Mouse (Mus musculus) embryonic facial prominence, embryonic 15.5 days (tissue): Measurements from ENCODE around the gene Gm20517. TPM values are rescaled to one million over a fixed set of nuclear protein-coding genes. Genes with fewer than 3 reads are reported as not detected.

Experiments
- ATAC-seq: fragments of 200-750 bp; cut with Nextera tagmentation; 2 replicates; pipeline ENCODE4 v1.8.0; 2017; ENCODE audit warnings: low read depth, moderate TSS enrichment; ENCODE audit not compliant: insufficient number of reproducible peaks, low FRiP score, low TSS enrichment
- H3K27ac ChIP-seq: fragments of 300-500 bp; sonication (generic); replicated peaks from 2 replicates; pipeline ENCODE4 v1.5.1; 2015; ENCODE audit warnings: mild to moderate bottlenecking, inconsistent platforms
- H3K27me3 ChIP-seq: fragments of 300-500 bp; sonication (generic); 2 replicates; pipeline ENCODE4 v1.6.1; 2015; ENCODE audit warnings: inconsistent platforms
- H3K36me3 ChIP-seq: fragments of 300-500 bp; sonication (generic); 2 replicates; pipeline ENCODE4 v1.6.1; 2015; ENCODE audit warnings: mild to moderate bottlenecking, inconsistent platforms
- H3K4me1 ChIP-seq: fragments of 300-500 bp; sonication (generic); 2 replicates; pipeline ENCODE4 v1.6.1; 2015; ENCODE audit warnings: inconsistent platforms
- H3K4me2 ChIP-seq: fragments of 300-500 bp; sonication (generic); replicated peaks from 2 replicates; pipeline ENCODE4 v1.6.1; 2015; ENCODE audit warnings: mild to moderate bottlenecking, inconsistent platforms
- H3K4me3 ChIP-seq: fragments of 300-500 bp; sonication (generic); replicated peaks from 2 replicates; pipeline ENCODE4 v1.5.1; 2015; ENCODE audit warnings: mild to moderate bottlenecking, inconsistent platforms
- H3K9ac ChIP-seq: fragments of 300-500 bp; sonication (generic); 2 replicates; pipeline ENCODE4 v1.6.1; 2015; ENCODE audit warnings: inconsistent platforms
- H3K9me3 ChIP-seq: fragments of 300-500 bp; sonication (generic); replicated peaks from 2 replicates; pipeline ENCODE4 v1.6.1; 2016; ENCODE audit warnings: inconsistent platforms
- WGBS: fragments of 180-500 bp; shearing (Covaris S2); methylation state at CpG from one replicate; pipeline ENCODE4 v1.1.7; 2015; 5-methylcytosine and 5-hydroxymethylcytosine counted together
- polyA plus RNA-seq: library from polyadenylated mRNA; unstranded; fragments of >200 nt; fragmentation: Nextera tagmentation; extraction: Ambion mirVana; gene quantifications from 2 replicates; pipeline ENCODE4 v1.2.1, GENCODE M21; 2015

Gene Gm20517
- polyA plus RNA-seq, 1 experiment from 2014 or later, result 1.6 TPM

DNA sequence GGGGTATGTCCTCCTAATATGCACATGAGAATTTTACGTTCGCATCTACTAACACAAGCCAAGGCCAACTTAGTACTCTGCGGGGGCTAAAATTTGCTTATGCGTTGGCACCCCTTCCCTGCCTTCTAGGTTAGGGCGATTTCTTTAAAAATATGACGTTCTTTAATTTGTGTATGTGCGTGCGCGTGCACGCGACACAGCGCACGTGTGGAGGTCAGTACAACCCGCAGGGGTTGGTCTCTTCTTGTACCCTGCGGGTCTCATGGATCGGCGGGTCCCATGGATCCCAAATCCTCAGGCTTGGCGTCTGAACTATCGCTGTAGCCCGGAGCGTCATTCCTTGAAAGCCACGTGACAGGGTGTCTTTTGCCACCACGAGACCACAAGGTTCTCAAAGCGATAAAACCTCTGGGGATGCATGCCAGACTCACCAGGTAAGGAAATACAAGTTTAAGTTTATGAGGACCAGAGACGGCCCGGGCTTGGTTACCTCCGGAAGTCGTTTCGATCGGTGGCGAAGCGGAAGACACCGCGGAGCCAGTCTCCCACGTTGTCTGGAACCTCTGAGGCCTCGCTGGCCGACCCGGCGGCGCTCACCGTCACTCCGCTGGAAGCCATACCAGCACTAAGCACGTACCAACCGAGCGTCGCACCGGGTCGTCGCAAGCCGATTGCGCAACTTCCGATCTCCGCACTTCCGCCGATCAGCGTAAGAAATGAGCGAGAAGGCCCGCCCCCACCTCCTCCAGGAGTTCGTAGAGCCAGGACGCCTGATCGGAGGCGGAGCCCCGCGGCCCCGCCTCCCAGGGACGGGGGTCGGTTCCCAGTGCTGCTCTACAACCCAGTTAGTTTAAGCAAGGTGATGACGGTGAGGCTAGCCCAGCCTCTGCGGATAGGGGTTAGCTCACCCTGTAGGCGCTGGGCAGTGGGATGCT is 76.3 kb downstream of the Gm20517 start:
- Histone ChIP-seq H3K36me3 (peaks cover 30% of the 10 kb centered on the region), H3K4me1 (peaks cover 28% of the 10 kb centered on the region), H3K9me3 (no peaks in the 10 kb centered on the region), H3K27ac (peak overlapping the region; percentile 83), H3K9ac (peak overlapping the region; percentile 74), H3K27me3 (no peaks in the 10 kb centered on the region), H3K4me3 (peak overlapping the region; percentile 88), H3K4me2 (peak overlapping the region; percentile 94)
- ATAC-seq, result peak; percentile 92
- under 1% methylated on average over 70 of the region's 70 CpGs for WGBS

DNA sequence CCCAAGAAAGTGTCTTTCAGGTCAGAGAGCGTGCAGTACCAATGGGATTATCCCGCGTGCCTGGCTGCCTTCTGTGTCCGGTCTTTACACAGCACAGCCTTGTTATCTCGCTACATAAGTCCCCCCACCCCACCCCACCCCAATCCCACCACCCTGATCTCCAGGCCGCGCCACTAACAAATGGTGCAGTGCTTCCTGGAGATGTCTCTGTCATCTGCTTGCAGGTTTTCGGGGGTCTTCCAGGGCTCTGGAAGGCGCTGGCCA is 76.9 kb downstream of the Gm20517 start, which contains the start of gene Tomm6:
Gene Tomm6 (minus strand): TSS at position 43 of the 264 bp plus-strand sequence.
- peak within 1 kb of the TSS; percentile 88 for H3K4me3 ChIP-seq
- H3K9ac ChIP-seq, result peak within 1 kb of the TSS; percentile 74
- 0% methylated on average over 9 of the region's 9 CpGs for WGBS
- peak within 1 kb of the TSS; percentile 83 for H3K27ac ChIP-seq
- no peaks in the 10 kb centered on the region for H3K9me3 ChIP-seq
- no peaks in the 10 kb centered on the region for H3K27me3 ChIP-seq
- no peak for ATAC-seq
- peak within 1 kb of the TSS; percentile 94 for H3K4me2 ChIP-seq
- peaks cover 28% of the 10 kb centered on the region for H3K4me1 ChIP-seq
- peaks cover 29% of the 10 kb centered on the region for H3K36me3 ChIP-seq

DNA sequence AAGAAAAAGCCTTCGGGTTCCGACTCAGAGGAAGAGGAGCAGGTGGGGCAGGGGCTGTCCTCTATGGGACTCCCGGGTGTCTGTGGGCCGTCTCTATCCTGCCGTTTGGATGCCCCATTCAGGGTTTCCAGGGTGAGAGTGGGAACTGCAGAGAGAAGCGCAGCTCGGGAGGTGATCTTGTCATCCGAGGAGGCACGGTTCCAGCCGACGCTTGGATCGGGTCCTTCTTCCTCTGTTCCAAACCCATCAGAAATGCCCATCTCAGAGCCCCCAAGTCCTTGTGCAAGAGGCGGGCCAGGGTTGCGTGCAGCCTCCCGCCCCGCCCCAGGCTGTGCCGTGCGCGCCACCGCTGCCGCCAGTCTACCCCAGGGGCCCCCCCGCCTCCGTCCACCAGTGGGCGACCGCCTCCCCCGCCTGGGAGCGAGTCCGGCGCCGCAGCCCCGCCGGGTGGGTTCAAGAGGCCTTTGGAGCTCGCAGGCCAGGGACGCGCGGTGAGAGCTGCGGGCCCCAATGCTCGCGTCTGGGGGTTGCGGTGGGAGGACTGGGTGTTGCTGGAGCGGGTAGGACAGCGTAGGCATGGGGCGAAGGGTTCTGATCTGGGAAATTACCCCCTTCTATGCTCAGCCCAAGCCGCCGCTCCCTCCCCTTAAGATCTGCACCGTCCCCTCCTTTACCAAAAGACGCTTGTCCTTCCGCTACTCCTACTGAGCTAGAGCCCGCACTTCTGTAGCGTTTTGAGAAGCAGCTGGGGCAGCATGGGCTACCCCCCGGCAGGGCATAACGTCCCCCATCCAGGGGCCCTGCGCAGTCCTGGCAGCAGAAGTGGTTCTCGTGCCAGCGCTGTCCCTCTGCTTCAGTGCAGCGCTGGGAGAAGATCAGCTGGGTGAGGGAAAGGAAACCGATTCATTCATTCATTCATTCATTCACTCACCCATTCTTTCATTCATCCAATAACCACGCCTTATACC is 77.5 kb downstream of the Gm20517 start, which contains the start of gene Frs3:
Gene Frs3 (plus strand): TSS at position 423 of the 968 bp plus-strand sequence.
- peak within 1 kb of the TSS; percentile 74 for H3K9ac ChIP-seq
- H3K27me3 ChIP-seq, result no peaks in the 10 kb centered on the region
- peak within 1 kb of the TSS; percentile 83 for H3K27ac ChIP-seq
- H3K4me2 ChIP-seq, result peak within 1 kb of the TSS; percentile 94
- peak within 1 kb of the TSS; percentile 88 for H3K4me3 ChIP-seq
- no peaks in the 10 kb centered on the region for H3K9me3 ChIP-seq
- peaks cover 28% of the 10 kb centered on the region for H3K4me1 ChIP-seq
- ATAC-seq, result peak; percentile 74
- peaks cover 23% of the 10 kb centered on the region for H3K36me3 ChIP-seq
- under 1% methylated on average over 49 of the region's 58 CpGs for WGBS

DNA sequence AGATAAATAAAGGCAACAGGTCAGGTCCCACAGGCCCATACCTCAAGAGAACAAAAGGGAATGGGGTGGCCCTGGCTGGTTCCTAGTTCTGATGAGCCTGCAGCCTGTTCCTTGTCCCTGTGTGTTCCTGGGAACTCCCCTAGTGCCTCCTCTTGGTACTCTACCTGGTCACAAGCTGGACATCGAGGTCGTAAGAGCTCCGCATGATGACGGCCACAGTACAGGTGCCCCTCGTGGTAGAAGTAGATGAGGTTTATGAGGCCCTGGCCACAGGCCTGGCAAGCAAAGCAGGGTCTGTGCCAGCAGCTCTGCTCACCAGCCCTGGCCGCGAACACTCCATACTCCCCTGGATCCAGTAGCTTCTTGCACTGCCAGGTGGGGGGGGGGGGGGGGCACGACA is 78.5 kb downstream of the Gm20517 start:
- H3K9ac ChIP-seq, result no peak overlapping the region
- ATAC-seq, result no peak
- no peaks in the 10 kb centered on the region for H3K27me3 ChIP-seq
- H3K4me1 ChIP-seq, result peaks cover 35% of the 10 kb centered on the region
- no peak overlapping the region for H3K27ac ChIP-seq
- H3K4me2 ChIP-seq, result 0 out of 2 replicates have a peak overlapping the region, but pooled peaks have one; percentile 94
- H3K4me3 ChIP-seq, result peak overlapping the region; percentile 88; the same call in 1 of the 2 replicates
- H3K9me3 ChIP-seq, result no peaks in the 10 kb centered on the region
- WGBS, result 79% methylated on average over 8 of the region's 8 CpGs
- peaks cover 13% of the 10 kb centered on the region for H3K36me3 ChIP-seq

DNA sequence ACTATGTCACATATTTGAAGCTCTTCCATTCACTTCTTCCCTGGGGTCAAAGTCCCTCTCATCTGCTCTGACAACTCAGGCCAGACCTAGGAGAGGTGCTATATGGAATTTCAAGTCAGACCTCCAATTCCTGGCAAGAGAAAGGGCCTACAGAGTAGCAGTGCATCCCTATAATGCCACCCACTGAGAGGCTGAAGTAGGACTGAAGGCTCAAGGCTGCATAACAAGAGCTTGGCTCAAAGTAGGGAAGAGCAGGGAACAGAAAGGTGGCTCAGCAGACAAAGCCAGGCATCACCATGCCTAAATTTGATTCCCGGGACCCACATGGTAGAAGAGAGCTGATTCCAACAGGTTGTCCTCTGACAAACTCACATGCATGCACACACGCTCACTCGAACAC is 80.3 kb downstream of the Gm20517 start:
- no peaks in the 10 kb centered on the region for H3K9me3 ChIP-seq
- H3K4me3 ChIP-seq, result no peak overlapping the region
- H3K4me1 ChIP-seq, result peaks cover 36% of the 10 kb centered on the region
- H3K27me3 ChIP-seq, result no peaks in the 10 kb centered on the region
- 92% methylated on average over 3 of the region's 3 CpGs for WGBS
- no peak overlapping the region for H3K27ac ChIP-seq
- H3K4me2 ChIP-seq, result no peak overlapping the region
- no peak for ATAC-seq
- no peak overlapping the region for H3K9ac ChIP-seq
- no peaks in the 10 kb centered on the region for H3K36me3 ChIP-seq

DNA sequence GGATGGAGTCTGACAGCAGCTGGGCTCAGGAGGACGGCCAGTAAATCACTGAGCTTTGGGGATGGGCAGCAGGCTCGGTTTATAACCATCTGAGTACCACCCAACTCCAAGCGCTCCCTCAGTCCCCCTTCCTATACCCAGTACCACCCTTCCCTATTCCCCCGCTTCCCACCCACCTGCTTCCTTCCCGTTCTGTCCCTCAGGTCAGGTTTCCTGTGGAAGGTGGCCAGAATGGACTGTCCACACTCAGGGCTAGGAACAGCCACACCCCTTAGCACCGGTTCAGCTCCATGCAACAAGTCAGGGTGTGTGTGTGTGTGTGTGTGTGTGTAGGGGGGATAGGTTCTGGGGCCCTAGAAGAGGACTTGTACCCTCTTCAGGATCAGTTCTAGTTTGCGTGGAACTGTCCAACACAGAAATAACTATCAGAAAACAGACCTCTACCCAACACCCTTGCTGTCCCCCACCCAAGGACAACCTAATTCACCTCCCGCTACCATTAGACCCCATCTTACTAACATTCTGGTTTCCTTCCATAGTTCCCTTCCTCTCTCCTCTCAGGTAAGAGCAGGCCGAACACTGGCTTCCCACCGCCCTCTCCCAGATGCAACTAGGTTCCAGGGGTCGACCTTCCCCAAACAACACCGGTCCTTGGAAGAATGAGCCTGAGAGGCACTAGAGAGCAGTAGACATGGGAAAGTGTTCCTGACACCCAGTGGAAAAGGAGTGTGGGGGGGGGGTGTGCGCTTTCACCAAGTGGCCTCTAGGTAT is 82.5 kb downstream of the Gm20517 start:
- Histone ChIP-seq H3K27ac (no peak overlapping the region), H3K36me3 (0 out of 2 replicates have a peak, but pooled peaks cover under 1% of the 10 kb centered on the region)
- WGBS, result 41% methylated on average over 13 of the region's 13 CpGs

DNA sequence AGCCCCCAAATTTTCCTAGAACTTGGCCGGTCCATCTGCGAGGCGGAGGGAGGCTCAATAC is 82.9 kb downstream of the Gm20517 start, which contains the start of gene Gm21981:
Gene Gm21981 (minus strand): TSS at position 14 of the 61 bp plus-strand sequence.
- peaks cover 21% of the 10 kb centered on the region for H3K4me1 ChIP-seq
- 0% methylated on average over 3 of the region's 3 CpGs for WGBS
- no peak for ATAC-seq
- H3K27ac ChIP-seq, result peak within 1 kb of the TSS; percentile 45
- H3K4me2 ChIP-seq, result peak within 1 kb of the TSS; percentile 89
- H3K27me3 ChIP-seq, result no peaks in the 10 kb centered on the region
- peak within 1 kb of the TSS; percentile 78 for H3K9ac ChIP-seq
- 0 out of 2 replicates have a peak, but pooled peaks cover 5% of the 10 kb centered on the region for H3K36me3 ChIP-seq
- H3K4me3 ChIP-seq, result peak within 1 kb of the TSS; percentile 79
- H3K9me3 ChIP-seq, result no peaks in the 10 kb centered on the region

More for the DNA sequence above, 82.5 kb downstream of the Gm20517 start:
- no peak for ATAC-seq
- Histone ChIP-seq H3K27me3 (no peaks in the 10 kb centered on the region), H3K9ac (peak overlapping the region; percentile 78), H3K9me3 (no peaks in the 10 kb centered on the region), H3K4me3 (peak overlapping the region; percentile 79), H3K4me2 (peak overlapping the region; percentile 89), H3K4me1 (peaks cover 23% of the 10 kb centered on the region)

DNA sequence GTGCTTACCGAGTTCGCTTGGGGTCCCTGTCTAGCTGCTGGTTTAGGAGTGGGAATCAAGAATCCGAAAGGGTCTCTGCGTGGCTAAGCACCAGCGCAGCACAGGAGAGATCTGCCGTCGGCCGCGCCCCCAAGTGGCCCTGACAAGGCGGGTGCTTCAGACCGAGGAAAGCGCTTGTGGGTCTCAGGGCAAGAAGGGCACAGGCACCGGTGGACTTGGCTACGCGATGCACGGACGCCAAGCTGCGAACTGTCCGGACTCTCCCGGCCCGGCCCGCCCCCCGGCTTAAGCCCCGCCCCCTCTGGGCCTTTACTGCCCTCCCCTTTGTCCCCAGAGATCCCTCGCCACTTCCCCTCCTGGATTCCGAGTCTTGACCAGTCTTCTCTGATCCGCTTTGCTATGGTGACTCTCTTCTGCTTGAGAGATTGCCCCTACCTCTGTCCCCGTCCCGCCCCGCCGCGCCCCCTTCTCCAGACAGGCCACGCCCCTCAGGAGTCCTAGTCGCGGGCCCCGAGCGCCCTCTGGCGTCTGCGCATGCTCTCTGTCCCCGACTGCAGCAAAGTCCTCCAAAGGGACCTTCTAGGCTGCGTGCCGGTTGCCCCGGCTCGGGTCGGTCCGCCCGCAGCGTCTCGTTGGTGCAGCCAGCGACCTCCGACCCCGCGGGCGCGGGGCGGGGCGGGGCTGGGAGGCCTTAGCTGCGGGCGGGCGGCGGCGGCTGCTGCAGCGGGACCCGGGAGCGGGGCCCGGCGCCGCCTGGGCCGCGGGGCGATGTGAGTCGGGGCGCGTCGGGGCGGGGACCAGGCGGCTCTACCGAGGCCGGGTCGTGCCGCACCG is 83.3 kb downstream of the Gm20517 start, which contains the start of gene Prickle4:
Gene Prickle4 (minus strand): TSS at position 234 of the 834 bp plus-strand sequence.
- Histone ChIP-seq H3K9me3 (no peaks in the 10 kb centered on the region), H3K27ac (peak within 1 kb of the TSS; percentile 45), H3K4me2 (peak within 1 kb of the TSS; percentile 89), H3K9ac (peak within 1 kb of the TSS; percentile 78), H3K36me3 (peaks cover 9% of the 10 kb centered on the region; the same call in 1 of the 2 replicates), H3K27me3 (no peaks in the 10 kb centered on the region), H3K4me1 (peaks cover 16% of the 10 kb centered on the region), H3K4me3 (peak within 1 kb of the TSS; percentile 79)
- ATAC-seq, result peak; percentile 94
- WGBS, result under 1% methylated on average over 81 of the region's 82 CpGs

DNA sequence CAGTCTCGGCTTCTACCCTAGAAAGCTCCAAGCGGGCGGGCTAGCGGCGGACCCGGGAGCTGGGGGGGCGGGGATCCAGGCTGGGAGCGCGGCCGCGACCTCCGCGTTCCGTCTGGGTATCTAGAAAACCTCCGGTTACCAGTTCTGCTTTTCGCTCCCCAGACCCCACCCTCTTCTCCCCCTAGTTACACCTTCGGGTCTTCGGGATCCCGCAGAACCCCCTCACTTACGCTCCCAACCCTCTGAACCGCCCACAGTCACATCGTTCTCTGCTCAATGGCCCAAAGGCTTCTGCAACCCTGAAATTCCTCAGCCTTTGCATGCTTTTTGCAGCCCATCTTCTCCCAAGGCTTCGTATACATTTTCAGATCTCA is 83.9 kb downstream of the Gm20517 start:
- Histone ChIP-seq H3K27me3 (no peaks in the 10 kb centered on the region), H3K9me3 (no peaks in the 10 kb centered on the region), H3K4me2 (peak overlapping the region; percentile 89), H3K9ac (peak overlapping the region; percentile 78), H3K4me3 (peak overlapping the region; percentile 79), H3K36me3 (peaks cover 15% of the 10 kb centered on the region; the same call in 1 of the 2 replicates), H3K4me1 (peaks cover 13% of the 10 kb centered on the region), H3K27ac (peak overlapping the region; percentile 45)
- ATAC-seq, result no peak
- under 1% methylated on average over 16 of the region's 23 CpGs for WGBS

DNA sequence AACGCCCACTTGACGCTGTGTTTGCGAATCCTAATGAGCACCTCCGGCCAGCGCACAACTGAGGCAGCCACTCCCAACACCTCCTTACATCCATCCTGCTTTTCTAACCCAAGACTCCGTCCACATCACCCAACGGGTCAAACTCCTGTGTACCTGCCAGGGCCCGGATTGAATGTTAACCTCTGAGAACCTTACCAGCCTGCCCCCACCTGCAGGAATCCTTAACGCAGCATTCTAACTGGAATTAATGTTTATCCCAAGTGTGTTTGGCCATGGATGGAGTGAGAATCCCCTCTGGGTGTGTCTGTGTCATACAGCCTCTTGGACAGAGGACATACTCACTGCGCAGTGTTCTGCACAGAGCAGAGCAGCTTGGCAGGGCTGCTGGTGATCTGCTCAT is 86.8 kb downstream of the Gm20517 start:
- Histone ChIP-seq H3K4me2 (no peak overlapping the region), H3K9me3 (no peaks in the 10 kb centered on the region), H3K27me3 (no peaks in the 10 kb centered on the region; the same call in 1 of the 2 replicates), H3K4me3 (no peak overlapping the region), H3K36me3 (peaks cover 40% of the 10 kb centered on the region), H3K27ac (no peak overlapping the region), H3K9ac (no peak overlapping the region), H3K4me1 (peaks cover 22% of the 10 kb centered on the region)
- ATAC-seq, result no peak
- WGBS, result 86% methylated on average over 10 of the region's 10 CpGs
